Mouse (Mus musculus) limb, embryonic 15.5 days (tissue): Measurements from ENCODE around the gene Fgfr2. TPM values are rescaled to one million over a fixed set of nuclear protein-coding genes. Genes with fewer than 3 reads are reported as not detected.

Experiments
- ATAC-seq: fragments of 200-750 bp; cut with Nextera tagmentation; 2 replicates; pipeline ENCODE4 v1.8.0; 2017; ENCODE audit warnings: low read depth, moderate TSS enrichment; ENCODE audit not compliant: insufficient number of reproducible peaks, low FRiP score, low TSS enrichment
- H3K27ac ChIP-seq: fragments of 300-500 bp; sonication (generic); 2 replicates; pipeline ENCODE4 v1.5.1; 2015; ENCODE audit warnings: moderate library complexity, mild to moderate bottlenecking, inconsistent platforms
- H3K27me3 ChIP-seq: fragments of 300-500 bp; sonication (generic); 2 replicates; pipeline ENCODE4 v1.6.1; 2015; ENCODE audit warnings: inconsistent platforms
- H3K36me3 ChIP-seq: fragments of 300-500 bp; sonication (generic); 2 replicates; pipeline ENCODE4 v1.6.1; 2015; ENCODE audit warnings: inconsistent platforms
- H3K4me1 ChIP-seq: fragments of 300-500 bp; sonication (generic); 2 replicates; pipeline ENCODE4 v1.6.1; 2015; ENCODE audit warnings: inconsistent platforms
- H3K4me2 ChIP-seq: fragments of 300-500 bp; sonication (generic); 2 replicates; pipeline ENCODE4 v1.6.1; 2015; ENCODE audit warnings: mild to moderate bottlenecking, inconsistent platforms
- H3K4me3 ChIP-seq: fragments of 300-500 bp; sonication (generic); 2 replicates; pipeline ENCODE4 v1.5.1; 2015; ENCODE audit warnings: mild to moderate bottlenecking, inconsistent platforms
- H3K9ac ChIP-seq: fragments of 300-500 bp; sonication (generic); 2 replicates; pipeline ENCODE4 v1.6.1; 2015; ENCODE audit warnings: inconsistent platforms
- H3K9me3 ChIP-seq: fragments of 300-500 bp; sonication (generic); 2 replicates; pipeline ENCODE4 v1.6.1; 2016; ENCODE audit warnings: inconsistent platforms
- WGBS: fragments of 180-500 bp; shearing (Covaris S2); methylation state at CpG from one replicate; pipeline ENCODE4 v1.1.7; 2015; 5-methylcytosine and 5-hydroxymethylcytosine counted together
- polyA plus RNA-seq: library from polyadenylated mRNA; unstranded; fragments of >200 nt; fragmentation: Nextera tagmentation; extraction: Ambion mirVana; gene quantifications from 2 replicates; pipeline ENCODE4 v1.2.1, GENCODE M21; 2015

Gene Fgfr2
- polyA plus RNA-seq, 1 experiment from 2014 or later, result 101 TPM

GRCm38 (mm10) chr7:132009002-132009401 lies 1114.1 kb downstream of the Fgfr2 start:
- ATAC-seq, result no peak
- H3K27me3 ChIP-seq, result no peaks in the 10 kb centered on the region
- no peaks in the 10 kb centered on the region for H3K36me3 ChIP-seq
- no peak overlapping the region for H3K27ac ChIP-seq
- no peak overlapping the region for H3K9ac ChIP-seq
- WGBS, result 49% methylated on average over 7 of the region's 7 CpGs
- H3K4me1 ChIP-seq, result no peaks in the 10 kb centered on the region; the same call in 1 of the 2 replicates
- H3K4me2 ChIP-seq, result no peak overlapping the region
- no peak overlapping the region for H3K4me3 ChIP-seq
- no peaks in the 10 kb centered on the region for H3K9me3 ChIP-seq

- no peak overlapping the region for H3K4me3 ChIP-seq
- no peak for ATAC-seq
- no peaks in the 10 kb centered on the region for H3K36me3 ChIP-seq
- H3K27ac ChIP-seq, result no peak overlapping the region
- H3K4me2 ChIP-seq, result no peak overlapping the region
- WGBS, result 45% methylated on average over 14 of the region's 14 CpGs
- H3K9me3 ChIP-seq, result no peaks in the 10 kb centered on the region
- H3K4me1 ChIP-seq, result no peaks in the 10 kb centered on the region; the same call in 1 of the 2 replicates
- no peaks in the 10 kb centered on the region for H3K27me3 ChIP-seq
- no peak overlapping the region for H3K9ac ChIP-seq
Measured at GRCm38 (mm10) chr7:132005996-132006696, 1117.0 kb downstream of the Fgfr2 start.

GRCm38 (mm10) chr7:131992873-131993272 lies 1130.3 kb downstream of the Fgfr2 start:
- Histone ChIP-seq H3K27me3 (no peaks in the 10 kb centered on the region), H3K27ac (no peak overlapping the region), H3K36me3 (no peaks in the 10 kb centered on the region), H3K4me1 (no peaks in the 10 kb centered on the region), H3K9ac (no peak overlapping the region), H3K4me2 (no peak overlapping the region), H3K9me3 (no peaks in the 10 kb centered on the region), H3K4me3 (no peak overlapping the region)
- no peak for ATAC-seq
- WGBS, result 68% methylated on average over 3 of the region's 3 CpGs

GRCm38 (mm10) chr7:131992226-131992625 lies 1130.9 kb downstream of the Fgfr2 start:
- H3K4me1 ChIP-seq, result no peaks in the 10 kb centered on the region
- H3K27ac ChIP-seq, result no peak overlapping the region
- H3K27me3 ChIP-seq, result no peaks in the 10 kb centered on the region
- H3K9me3 ChIP-seq, result no peaks in the 10 kb centered on the region
- H3K4me2 ChIP-seq, result no peak overlapping the region
- no peak overlapping the region for H3K9ac ChIP-seq
- no peak for ATAC-seq
- H3K4me3 ChIP-seq, result no peak overlapping the region
- 48% methylated on average over 1 of the region's 1 CpGs for WGBS
- no peaks in the 10 kb centered on the region for H3K36me3 ChIP-seq

GRCm38 (mm10) chr7:131989056-131989455 lies 1134.1 kb downstream of the Fgfr2 start:
- Histone ChIP-seq H3K4me1 (no peaks in the 10 kb centered on the region), H3K4me3 (no peak overlapping the region), H3K36me3 (no peaks in the 10 kb centered on the region), H3K27me3 (no peaks in the 10 kb centered on the region), H3K9ac (no peak overlapping the region), H3K27ac (no peak overlapping the region), H3K4me2 (no peak overlapping the region), H3K9me3 (no peaks in the 10 kb centered on the region)
- no peak for ATAC-seq
- 14% methylated on average over 6 of the region's 6 CpGs for WGBS

GRCm38 (mm10) chr7:131978609-131979008 lies 1144.5 kb downstream of the Fgfr2 start:
- Histone ChIP-seq H3K9me3 (no peaks in the 10 kb centered on the region), H3K27me3 (peaks cover 13% of the 10 kb centered on the region), H3K9ac (no peak overlapping the region), H3K4me1 (no peaks in the 10 kb centered on the region), H3K36me3 (no peaks in the 10 kb centered on the region), H3K27ac (no peak overlapping the region), H3K4me2 (no peak overlapping the region), H3K4me3 (no peak overlapping the region)
- ATAC-seq, result no peak
- whole genome bisulfite sequencing, result 51% methylated on average over 11 of the region's 11 CpGs

GRCm38 (mm10) chr7:131975867-131976266 lies 1147.3 kb downstream of the Fgfr2 start:
- ATAC-seq, result no peak
- no peaks in the 10 kb centered on the region for H3K4me1 ChIP-seq
- 70% methylated on average over 6 of the region's 6 CpGs for WGBS

GRCm38 (mm10) chr7:131970255-131970654 lies 1152.9 kb downstream of the Fgfr2 start:
- WGBS, result 38% methylated on average over 3 of the region's 3 CpGs
- H3K36me3 ChIP-seq, result no peaks in the 10 kb centered on the region
- ATAC-seq, result no peak
- H3K27ac ChIP-seq, result no peak overlapping the region
- H3K9ac ChIP-seq, result no peak overlapping the region
- H3K4me2 ChIP-seq, result no peak overlapping the region
- peaks cover 9% of the 10 kb centered on the region for H3K4me1 ChIP-seq
- H3K9me3 ChIP-seq, result no peaks in the 10 kb centered on the region
- H3K27me3 ChIP-seq, result peaks cover 60% of the 10 kb centered on the region
- no peak overlapping the region for H3K4me3 ChIP-seq

More at GRCm38 (mm10) chr7:131975867-131976266, 1147.3 kb downstream of the Fgfr2 start:
- Histone ChIP-seq H3K9ac (no peak overlapping the region), H3K27me3 (peaks cover 14% of the 10 kb centered on the region), H3K4me2 (no peak overlapping the region), H3K27ac (no peak overlapping the region), H3K4me3 (no peak overlapping the region), H3K36me3 (no peaks in the 10 kb centered on the region), H3K9me3 (no peaks in the 10 kb centered on the region)

GRCm38 (mm10) chr7:131966916-131967494 lies 1156.1 kb downstream of the Fgfr2 start:
- 9% methylated on average over 57 of the region's 57 CpGs for WGBS

GRCm38 (mm10) chr7:131966023-131966915 lies 1156.9 kb downstream of the Fgfr2 start, which contains the start of gene Gpr26:
Gpr26 (plus strand) TSS chr7:131966460.
- no peaks in the 10 kb centered on the region for H3K9me3 ChIP-seq
- peaks cover 64% of the 10 kb centered on the region for H3K27me3 ChIP-seq
- H3K36me3 ChIP-seq, result no peaks in the 10 kb centered on the region
- no peak for ATAC-seq
- H3K27ac ChIP-seq, result no peak within 1 kb of the TSS
- WGBS, result 5% methylated on average over 32 of the region's 32 CpGs
- H3K9ac ChIP-seq, result no peak within 1 kb of the TSS
- peak within 1 kb of the TSS; percentile 34 for H3K4me2 ChIP-seq
- peaks cover 9% of the 10 kb centered on the region for H3K4me1 ChIP-seq
- peak within 1 kb of the TSS; percentile 14; the same call in 1 of the 2 replicates for H3K4me3 ChIP-seq

More at GRCm38 (mm10) chr7:131966916-131967494, 1156.1 kb downstream of the Fgfr2 start:
- no peak overlapping the region for H3K9ac ChIP-seq
- no peak overlapping the region for H3K27ac ChIP-seq
- no peak for ATAC-seq
- peak overlapping the region; percentile 14; the same call in 1 of the 2 replicates for H3K4me3 ChIP-seq
- no peaks in the 10 kb centered on the region for H3K36me3 ChIP-seq
- peaks cover 9% of the 10 kb centered on the region for H3K4me1 ChIP-seq
- H3K4me2 ChIP-seq, result peak overlapping the region; percentile 34
- peaks cover 64% of the 10 kb centered on the region for H3K27me3 ChIP-seq
- H3K9me3 ChIP-seq, result no peaks in the 10 kb centered on the region

GRCm38 (mm10) chr7:131960551-131960950 lies 1162.6 kb downstream of the Fgfr2 start:
- no peak for ATAC-seq
- Histone ChIP-seq H3K27me3 (peaks cover 16% of the 10 kb centered on the region), H3K9me3 (no peaks in the 10 kb centered on the region), H3K9ac (no peak overlapping the region), H3K4me3 (no peak overlapping the region), H3K4me1 (no peaks in the 10 kb centered on the region), H3K36me3 (no peaks in the 10 kb centered on the region), H3K27ac (no peak overlapping the region), H3K4me2 (no peak overlapping the region)
- 17% methylated on average over 6 of the region's 6 CpGs for WGBS
